Mouse (Mus musculus) forebrain, embryonic 15.5 days (tissue): Measurements from ENCODE around the gene Mtfr1l. TPM values are rescaled to one million over a fixed set of nuclear protein-coding genes. Genes with fewer than 3 reads are reported as not detected.
"Not testable (repeated sequence)": the region's sequence is repeated elsewhere in the genome, so short reads cannot be mapped to it uniquely, and the experiment has no call there.

Experiments used
- ATAC-seq: fragments of 200-750 bp; cut with Nextera tagmentation; replicated peaks from 2 replicates; pipeline ENCODE4 v1.8.0; 2017; ENCODE audit warnings: mild to moderate bottlenecking, moderate TSS enrichment, moderate library complexity
- H3K27ac ChIP-seq: fragments of 300-500 bp; sonication (generic); replicated peaks from 2 replicates; pipeline ENCODE4 v1.5.1; 2015; ENCODE audit warnings: mild to moderate bottlenecking, inconsistent platforms
- H3K27me3 ChIP-seq: fragments of 300-500 bp; sonication (generic); 2 replicates; pipeline ENCODE4 v1.6.1; 2015; ENCODE audit warnings: inconsistent platforms
- H3K36me3 ChIP-seq: fragments of 300-500 bp; sonication (generic); 2 replicates; pipeline ENCODE4 v1.6.1; 2015; ENCODE audit warnings: mild to moderate bottlenecking, inconsistent platforms
- H3K4me1 ChIP-seq: fragments of 300-500 bp; sonication (generic); 2 replicates; pipeline ENCODE4 v1.6.1; 2015; ENCODE audit warnings: inconsistent platforms
- H3K4me2 ChIP-seq: fragments of 300-500 bp; sonication (generic); replicated peaks from 2 replicates; pipeline ENCODE4 v1.6.1; 2015; ENCODE audit warnings: mild to moderate bottlenecking, inconsistent platforms
- H3K4me3 ChIP-seq: fragments of 300-500 bp; sonication (generic); 2 replicates; pipeline ENCODE4 v1.5.1; 2015; ENCODE audit warnings: mild to moderate bottlenecking, inconsistent platforms
- H3K9ac ChIP-seq: fragments of 300-500 bp; sonication (generic); replicated peaks from 2 replicates; pipeline ENCODE4 v1.6.1; 2015; ENCODE audit warnings: mild to moderate bottlenecking, inconsistent platforms
- H3K9me3 ChIP-seq: fragments of 300-500 bp; sonication (generic); 2 replicates; pipeline ENCODE4 v1.6.1; 2016; ENCODE audit warnings: inconsistent platforms
- WGBS: fragments of 180-500 bp; shearing (Covaris S2); methylation state at CpG from one replicate; pipeline ENCODE4 v1.1.7; 2015; ENCODE audit warnings: mixed read lengths; 5-methylcytosine and 5-hydroxymethylcytosine counted together
- polyA plus RNA-seq: library from polyadenylated mRNA; unstranded; fragments of >200 nt; fragmentation: Nextera tagmentation; extraction: Ambion mirVana; gene quantifications from 2 replicates; pipeline ENCODE4 v1.2.1, GENCODE M21; 2015

Gene Mtfr1l
- polyA plus RNA-seq, 1 experiment from 2014 or later: 161 TPM

DNA sequence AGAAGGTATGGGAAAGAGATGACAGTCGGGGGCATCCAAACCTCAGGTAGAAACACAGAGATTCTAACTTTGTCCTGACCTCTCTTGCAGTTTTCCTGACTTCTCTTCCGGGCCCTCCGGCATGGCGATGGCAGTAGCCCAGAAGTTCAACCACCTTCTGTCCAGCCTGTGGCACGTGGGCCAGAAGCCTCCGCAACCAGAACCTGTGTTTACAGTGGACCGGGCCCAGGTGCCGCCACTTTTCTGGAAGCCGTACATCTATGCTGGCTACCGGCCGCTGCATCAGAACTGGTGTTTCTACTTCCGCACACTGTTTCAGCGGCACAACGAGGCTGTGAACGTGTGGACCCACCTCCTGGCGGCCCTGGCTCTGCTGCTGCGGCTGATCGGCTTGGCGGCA lies 28.5 kb downstream of the Mtfr1l start:
- ATAC-seq: no peak
- no peak overlapping the region for H3K4me3 ChIP-seq
- H3K9me3 ChIP-seq: no peaks in the 10 kb centered on the region
- H3K27me3 ChIP-seq: no peaks in the 10 kb centered on the region
- peaks cover 9% of the 10 kb centered on the region for H3K4me1 ChIP-seq
- WGBS: 89% methylated on average over 19 of the region's 19 CpGs
- H3K27ac ChIP-seq: no peak overlapping the region
- no peak overlapping the region for H3K4me2 ChIP-seq
- H3K36me3 ChIP-seq: 0 out of 2 replicates have a peak, but pooled peaks cover 3% of the 10 kb centered on the region
- no peak overlapping the region for H3K9ac ChIP-seq

DNA sequence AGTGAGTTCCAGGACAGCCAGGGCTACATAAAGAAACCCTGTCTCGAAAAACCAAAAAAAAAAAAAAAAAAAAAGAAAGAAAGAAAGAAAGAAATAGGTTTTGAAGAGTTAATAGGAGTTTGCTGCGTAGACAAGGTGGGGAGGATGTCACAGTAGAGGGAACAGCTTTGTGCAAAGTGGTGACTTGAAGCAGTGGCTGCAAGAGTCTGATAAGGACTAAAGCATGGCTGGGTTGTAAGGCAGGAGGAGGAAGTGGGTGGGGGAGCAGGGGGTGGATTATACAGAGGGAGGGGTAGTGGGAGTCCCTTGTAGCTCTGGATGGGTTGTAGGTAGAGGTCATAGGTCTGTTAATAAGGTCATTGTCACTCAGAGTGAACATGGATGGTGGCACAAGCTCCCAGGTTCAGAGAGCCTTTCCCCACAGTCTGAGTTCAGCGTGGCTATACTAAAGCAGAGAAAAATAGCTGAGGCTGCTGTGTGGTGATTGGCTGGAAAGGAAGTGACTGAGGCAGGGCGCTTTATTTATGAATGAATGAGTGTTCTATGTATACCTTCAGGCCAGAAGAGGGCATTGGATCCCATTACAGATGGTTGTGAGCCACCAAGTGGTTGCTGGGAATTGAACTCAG lies 29.1 kb downstream of the Mtfr1l start:
- H3K27me3 ChIP-seq: no peaks in the 10 kb centered on the region
- H3K9me3 ChIP-seq: no peaks in the 10 kb centered on the region
- WGBS: 73% methylated on average over 3 of the region's 4 CpGs
- H3K4me2 ChIP-seq: no peak overlapping the region
- H3K4me1 ChIP-seq: peaks cover 2% of the 10 kb centered on the region
- ATAC-seq: no peak
- no peak overlapping the region for H3K4me3 ChIP-seq
- H3K9ac ChIP-seq: no peak overlapping the region
- no peak overlapping the region for H3K27ac ChIP-seq
- H3K36me3 ChIP-seq: 0 out of 2 replicates have a peak, but pooled peaks cover 3% of the 10 kb centered on the region

DNA sequence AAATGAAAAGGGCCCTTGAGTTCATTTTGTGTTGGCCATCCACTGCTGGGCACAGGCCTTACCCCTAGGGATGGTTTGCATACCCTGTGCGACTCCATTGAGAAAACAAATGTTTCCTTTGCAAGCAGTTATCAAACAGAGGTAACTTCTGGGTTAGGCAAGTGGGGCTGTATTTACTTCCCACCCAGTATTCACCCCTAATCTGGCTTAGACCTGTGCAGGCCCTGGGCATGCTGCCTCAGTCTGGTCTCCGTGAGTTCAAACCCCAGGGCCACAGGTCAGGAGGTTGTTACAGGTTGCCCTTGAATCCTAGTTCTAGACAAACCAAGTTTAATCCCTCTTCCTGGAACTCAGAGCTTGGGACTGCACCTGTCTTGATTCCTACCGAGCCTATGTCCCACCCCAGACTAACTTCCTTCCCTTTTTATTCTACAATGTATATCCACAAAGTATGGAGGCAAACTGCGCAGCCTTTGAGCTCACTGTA lies 29.8 kb downstream of the Mtfr1l start:
- Histone ChIP-seq H3K27ac (no peak overlapping the region), H3K9me3 (no peaks in the 10 kb centered on the region), H3K27me3 (no peaks in the 10 kb centered on the region), H3K4me2 (no peak overlapping the region), H3K9ac (no peak overlapping the region), H3K36me3 (0 out of 2 replicates have a peak, but pooled peaks cover 3% of the 10 kb centered on the region), H3K4me3 (no peak overlapping the region), H3K4me1 (no peaks in the 10 kb centered on the region)
- ATAC-seq: no peak
- 91% methylated on average over 4 of the region's 4 CpGs for WGBS

DNA sequence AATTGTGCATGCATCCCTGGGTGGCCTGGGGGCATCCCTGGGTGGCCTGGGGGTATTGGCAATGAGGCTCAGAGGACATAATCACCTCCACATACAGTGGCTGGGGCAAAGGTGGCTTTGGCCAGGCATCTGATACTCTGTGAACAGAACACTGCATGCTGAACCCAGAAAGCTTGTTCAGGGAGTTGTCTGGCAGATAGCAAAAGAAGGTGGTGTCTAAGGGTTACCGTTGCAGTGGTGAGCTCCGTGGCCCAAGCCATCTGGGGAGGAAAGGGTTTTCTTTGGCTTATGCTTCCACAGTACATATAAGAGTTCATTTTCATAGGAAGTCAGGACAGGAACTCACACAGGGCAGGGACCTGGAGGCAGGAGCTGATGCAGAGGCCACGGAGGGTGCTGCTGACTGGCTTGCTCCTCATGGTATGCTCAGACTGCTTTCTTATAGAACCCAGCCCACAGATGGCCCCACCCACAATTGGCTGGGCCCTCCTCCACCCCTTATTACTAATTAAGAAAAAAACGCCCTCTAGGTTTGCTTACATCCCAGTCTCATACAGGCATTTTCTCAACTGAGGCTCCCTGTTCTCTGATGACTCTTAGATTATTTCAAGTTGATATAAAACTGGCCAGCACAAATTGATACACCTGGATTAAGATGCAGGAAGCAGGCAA lies 31.4 kb downstream of the Mtfr1l start:
- 72% methylated on average over 4 of the region's 4 CpGs for WGBS
- Histone ChIP-seq H3K4me1 (no peaks in the 10 kb centered on the region), H3K4me3 (no peak overlapping the region), H3K4me2 (no peak overlapping the region), H3K27ac (no peak overlapping the region), H3K36me3 (0 out of 2 replicates have a peak, but pooled peaks cover 3% of the 10 kb centered on the region), H3K9me3 (no peaks in the 10 kb centered on the region), H3K27me3 (no peaks in the 10 kb centered on the region), H3K9ac (no peak overlapping the region)
- ATAC-seq: no peak

DNA sequence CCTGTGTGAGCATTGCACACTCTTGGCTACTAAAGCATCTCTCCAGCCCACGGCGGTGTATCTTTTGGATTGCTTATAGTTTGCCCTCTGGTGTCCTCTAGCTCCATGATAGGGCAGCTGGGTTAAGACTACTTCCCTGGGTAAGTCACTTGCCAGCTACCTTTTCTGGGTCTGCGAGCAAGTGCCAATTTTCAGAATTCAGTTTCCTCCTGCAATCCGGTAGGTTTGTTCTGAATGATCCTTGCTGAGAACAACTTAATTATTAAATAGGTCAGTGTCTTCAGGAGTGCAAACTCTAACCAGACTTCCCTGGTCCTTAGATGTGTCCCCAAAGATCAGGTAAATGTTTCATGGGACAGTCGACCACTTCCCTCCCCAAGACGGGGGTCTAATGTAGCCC lies 34.1 kb downstream of the Mtfr1l start:
- H3K4me2 ChIP-seq: no peak overlapping the region
- no peaks in the 10 kb centered on the region for H3K27me3 ChIP-seq
- peaks cover 19% of the 10 kb centered on the region for H3K4me1 ChIP-seq
- ATAC-seq: no peak
- H3K4me3 ChIP-seq: no peak overlapping the region
- H3K9me3 ChIP-seq: no peaks in the 10 kb centered on the region
- no peak overlapping the region for H3K9ac ChIP-seq
- 90% methylated on average over 6 of the region's 6 CpGs for WGBS
- H3K36me3 ChIP-seq: no peaks in the 10 kb centered on the region
- no peak overlapping the region for H3K27ac ChIP-seq

DNA sequence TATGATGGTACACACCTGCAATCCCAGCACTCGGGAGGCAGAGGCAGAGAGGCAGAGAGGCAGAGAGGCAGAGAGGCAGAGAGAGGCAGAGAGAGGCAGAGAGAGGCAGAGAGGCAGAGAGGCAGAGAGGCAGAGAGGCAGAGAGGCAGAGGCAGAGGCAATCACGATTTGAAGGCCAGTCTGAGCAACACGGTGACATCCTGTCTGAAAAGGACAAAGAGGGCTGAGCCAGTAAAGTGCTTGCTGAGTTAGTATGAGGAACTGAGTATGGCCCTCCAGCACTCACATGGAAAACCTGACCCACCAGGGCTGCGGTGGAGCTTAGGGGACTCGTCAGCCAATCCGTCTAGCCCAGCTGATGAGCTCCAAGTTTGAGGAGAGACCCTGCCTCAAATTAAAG lies 36.2 kb downstream of the Mtfr1l start:
- H3K4me1 ChIP-seq: peaks cover 19% of the 10 kb centered on the region
- H3K9me3 ChIP-seq, H3K27me3 ChIP-seq, H3K4me2 ChIP-seq, H3K4me3 ChIP-seq, H3K36me3 ChIP-seq, ATAC-seq, H3K27ac ChIP-seq, H3K9ac ChIP-seq: not testable (repeated sequence)
- 85% methylated on average over 6 of the region's 6 CpGs for WGBS

DNA sequence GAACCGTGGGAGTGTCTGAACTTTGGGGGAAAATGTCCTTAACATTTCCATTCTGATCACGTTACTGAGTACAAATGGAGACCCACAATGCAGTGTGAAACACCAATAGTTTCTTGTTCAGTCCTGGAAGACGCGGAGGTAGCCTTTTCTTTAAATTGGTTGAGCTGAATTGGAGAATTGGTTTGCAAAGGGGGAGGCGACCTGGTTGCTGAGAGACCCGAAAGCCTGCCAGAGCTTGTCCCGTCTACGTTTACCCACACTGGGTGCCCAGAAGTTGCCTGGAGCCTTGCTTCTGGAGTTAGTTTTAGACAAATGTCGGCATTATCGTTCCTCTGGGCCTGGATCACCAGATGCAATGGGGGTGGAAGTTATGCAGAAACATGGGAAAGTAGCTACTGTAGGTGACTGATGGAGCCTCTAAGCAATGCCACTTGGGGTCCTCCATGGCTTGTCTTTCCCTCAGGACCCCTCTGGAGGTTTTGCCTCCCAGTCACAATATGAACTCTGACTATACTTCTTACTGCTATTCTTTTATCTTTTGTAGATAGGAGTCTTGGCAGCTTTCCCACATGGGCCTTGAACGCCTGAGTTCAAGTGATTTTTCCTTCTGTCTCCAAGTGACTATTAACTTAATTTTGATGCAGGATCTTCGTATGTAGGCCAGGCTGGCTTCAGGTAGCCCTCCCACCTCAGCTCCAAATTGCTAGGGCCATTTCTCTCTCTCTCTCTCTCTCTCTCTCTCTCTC lies 37.0 kb downstream of the Mtfr1l start:
- 51% methylated on average over 12 of the region's 12 CpGs for WGBS
- Histone ChIP-seq H3K9ac (no peak overlapping the region), H3K27me3 (no peaks in the 10 kb centered on the region), H3K9me3 (no peaks in the 10 kb centered on the region), H3K4me2 (peak overlapping the region; percentile 99), H3K4me3 (peak overlapping the region; percentile 66; the same call in 1 of the 2 replicates), H3K27ac (0 out of 2 replicates have a peak overlapping the region, but pooled peaks have one; percentile 2), H3K36me3 (no peaks in the 10 kb centered on the region), H3K4me1 (peaks cover 19% of the 10 kb centered on the region)
- no peak for ATAC-seq

DNA sequence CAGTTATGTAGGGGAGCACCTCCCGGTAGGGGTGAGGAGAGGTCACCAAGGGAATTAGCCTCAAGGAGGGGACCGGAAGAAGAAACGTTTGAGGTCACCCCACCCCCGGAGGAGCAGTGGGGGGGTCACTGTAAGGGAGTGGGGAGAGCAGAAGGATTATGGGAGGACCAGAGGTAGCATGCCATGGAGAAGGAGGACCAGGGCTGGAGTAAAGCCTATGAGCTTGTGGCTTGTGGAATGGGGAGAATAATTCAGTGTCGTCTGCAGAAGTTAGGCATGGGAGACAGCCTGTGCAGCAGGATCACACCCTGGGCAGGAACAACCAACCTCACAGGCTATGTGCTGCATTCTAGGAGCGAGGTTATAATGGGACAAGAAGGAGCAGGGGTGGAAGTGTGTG lies 38.0 kb downstream of the Mtfr1l start:
- Histone ChIP-seq H3K27me3 (no peaks in the 10 kb centered on the region), H3K27ac (0 out of 2 replicates have a peak overlapping the region, but pooled peaks have one; percentile 2), H3K9ac (peak overlapping the region; percentile 76), H3K36me3 (no peaks in the 10 kb centered on the region), H3K4me2 (peak overlapping the region; percentile 99), H3K9me3 (no peaks in the 10 kb centered on the region), H3K4me1 (peaks cover 19% of the 10 kb centered on the region), H3K4me3 (peak overlapping the region; percentile 66)
- WGBS: 12% methylated on average over 6 of the region's 6 CpGs
- peak; percentile 29 for ATAC-seq

DNA sequence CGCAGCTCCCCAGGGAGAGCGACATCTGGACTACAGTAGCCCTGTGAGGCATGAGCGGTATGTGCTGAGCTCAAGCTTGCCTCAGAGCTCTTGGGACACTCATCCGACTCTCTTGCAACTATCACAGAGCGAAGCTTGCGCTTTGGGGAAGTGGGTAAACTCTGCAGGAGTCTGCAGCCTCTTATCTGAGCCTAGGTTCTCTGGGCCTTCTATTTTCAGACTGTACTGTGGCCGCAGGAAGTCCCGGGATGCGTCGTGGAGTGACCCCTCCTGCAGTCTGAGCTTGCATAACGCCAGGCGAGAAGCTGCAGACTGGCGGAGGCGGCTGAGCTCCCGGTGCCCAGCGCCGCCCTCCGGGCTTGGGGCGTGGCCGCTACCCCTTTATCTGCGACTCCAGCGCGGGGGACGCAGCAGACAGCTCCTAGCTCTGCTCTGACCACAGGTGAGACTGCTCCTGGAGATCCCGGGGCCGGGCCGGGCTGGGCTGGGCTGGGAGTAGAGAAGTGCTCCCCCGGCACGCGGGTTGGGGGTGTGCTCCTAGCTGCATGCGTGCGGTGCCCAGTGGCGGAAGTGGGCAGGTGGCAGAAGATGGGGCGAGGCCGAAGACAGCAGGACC lies 38.5 kb downstream of the Mtfr1l start, which contains the start of gene Paqr7:
Gene Paqr7 (plus strand): TSS at position 103 of the 616 bp plus-strand sequence.
- Histone ChIP-seq H3K4me3 (peak within 1 kb of the TSS; percentile 66), H3K4me1 (peaks cover 19% of the 10 kb centered on the region), H3K27me3 (no peaks in the 10 kb centered on the region), H3K27ac (peak within 1 kb of the TSS; percentile 2; the same call in 1 of the 2 replicates), H3K9ac (peak within 1 kb of the TSS; percentile 76), H3K9me3 (no peaks in the 10 kb centered on the region), H3K4me2 (peak within 1 kb of the TSS; percentile 99), H3K36me3 (no peaks in the 10 kb centered on the region)
- ATAC-seq: peak; percentile 78
- 3% methylated on average over 35 of the region's 35 CpGs for WGBS

DNA sequence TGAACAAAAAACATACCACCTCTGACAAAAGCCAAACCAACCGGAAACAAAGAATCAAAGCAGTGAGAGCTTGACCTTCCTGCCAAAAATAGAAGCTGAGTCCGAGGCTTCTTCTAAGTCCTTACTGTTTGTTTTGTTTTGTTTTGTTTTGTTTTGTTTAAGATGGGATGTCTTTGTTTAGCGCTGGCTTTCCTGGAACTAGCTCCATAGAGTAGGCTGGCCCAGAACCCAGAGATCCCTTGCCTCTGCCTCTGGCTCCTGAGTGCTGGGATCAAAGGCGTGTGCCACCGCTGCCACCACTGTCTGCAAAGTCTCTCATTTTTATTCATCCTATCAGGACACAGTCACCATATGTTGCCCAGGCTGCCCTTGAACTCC lies 39.7 kb downstream of the Mtfr1l start:
- Histone ChIP-seq H3K27me3 (no peaks in the 10 kb centered on the region), H3K4me1 (peaks cover 19% of the 10 kb centered on the region), H3K4me2 (no peak overlapping the region), H3K9me3 (no peaks in the 10 kb centered on the region), H3K27ac (no peak overlapping the region), H3K4me3 (no peak overlapping the region), H3K36me3 (no peaks in the 10 kb centered on the region), H3K9ac (no peak overlapping the region)
- ATAC-seq: no peak
- WGBS: 69% methylated on average over 5 of the region's 5 CpGs

DNA sequence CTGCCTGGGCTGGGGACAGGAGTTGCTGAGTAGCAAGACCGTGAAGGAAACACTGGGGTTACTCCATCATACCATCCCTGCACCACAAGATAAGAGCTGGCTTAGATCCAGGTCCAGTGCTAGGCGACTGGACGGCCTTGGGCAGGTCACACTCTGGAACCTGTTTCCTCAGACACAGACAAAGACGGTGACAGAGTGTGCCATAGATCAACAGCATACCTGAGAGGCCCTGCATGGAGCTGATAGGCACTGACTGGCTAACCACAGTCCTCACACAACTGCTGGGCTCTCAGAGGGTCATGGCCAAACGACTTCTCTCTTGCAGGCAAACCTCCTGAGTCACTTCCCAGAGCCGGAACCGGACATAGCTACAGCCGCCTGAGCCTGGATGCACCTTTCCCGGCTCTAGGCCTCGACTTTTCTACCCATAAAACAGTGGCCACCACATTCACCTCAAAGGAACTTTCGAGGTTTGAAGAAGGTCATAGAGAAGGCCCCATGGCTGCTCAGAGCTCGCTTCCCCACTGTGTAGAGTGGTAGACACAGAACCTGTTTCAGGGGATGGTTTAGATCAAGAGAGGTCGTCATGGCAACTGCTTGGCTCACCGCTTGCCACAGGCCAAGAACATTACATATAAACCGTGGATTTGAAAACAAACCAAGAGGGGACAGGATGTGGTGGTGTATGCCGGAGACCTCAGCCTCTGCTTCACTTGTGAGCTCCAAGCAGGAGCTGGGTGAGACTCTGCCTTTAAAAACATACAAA lies 40.2 kb downstream of the Mtfr1l start:
- Histone ChIP-seq H3K9ac (no peak overlapping the region), H3K4me1 (peaks cover 19% of the 10 kb centered on the region), H3K4me2 (no peak overlapping the region), H3K9me3 (no peaks in the 10 kb centered on the region), H3K27ac (no peak overlapping the region; the same call in 1 of the 2 replicates), H3K4me3 (no peak overlapping the region), H3K36me3 (no peaks in the 10 kb centered on the region), H3K27me3 (no peaks in the 10 kb centered on the region)
- ATAC-seq: no peak
- 73% methylated on average over 16 of the region's 16 CpGs for WGBS
